Mouse (Mus musculus): ENCODE data around the gene Bpgm. TPM values are rescaled to one million over a fixed set of nuclear protein-coding genes. Genes with fewer than 3 reads are reported as not detected.

Gene Bpgm
- total RNA-seq (2014; fragmentation: Nextera tagmentation) (9.2 and 21.2 TPM in 2 replicates), total RNA-seq (2017) (17.1 and 26.4 TPM in 2 replicates)

DNA sequence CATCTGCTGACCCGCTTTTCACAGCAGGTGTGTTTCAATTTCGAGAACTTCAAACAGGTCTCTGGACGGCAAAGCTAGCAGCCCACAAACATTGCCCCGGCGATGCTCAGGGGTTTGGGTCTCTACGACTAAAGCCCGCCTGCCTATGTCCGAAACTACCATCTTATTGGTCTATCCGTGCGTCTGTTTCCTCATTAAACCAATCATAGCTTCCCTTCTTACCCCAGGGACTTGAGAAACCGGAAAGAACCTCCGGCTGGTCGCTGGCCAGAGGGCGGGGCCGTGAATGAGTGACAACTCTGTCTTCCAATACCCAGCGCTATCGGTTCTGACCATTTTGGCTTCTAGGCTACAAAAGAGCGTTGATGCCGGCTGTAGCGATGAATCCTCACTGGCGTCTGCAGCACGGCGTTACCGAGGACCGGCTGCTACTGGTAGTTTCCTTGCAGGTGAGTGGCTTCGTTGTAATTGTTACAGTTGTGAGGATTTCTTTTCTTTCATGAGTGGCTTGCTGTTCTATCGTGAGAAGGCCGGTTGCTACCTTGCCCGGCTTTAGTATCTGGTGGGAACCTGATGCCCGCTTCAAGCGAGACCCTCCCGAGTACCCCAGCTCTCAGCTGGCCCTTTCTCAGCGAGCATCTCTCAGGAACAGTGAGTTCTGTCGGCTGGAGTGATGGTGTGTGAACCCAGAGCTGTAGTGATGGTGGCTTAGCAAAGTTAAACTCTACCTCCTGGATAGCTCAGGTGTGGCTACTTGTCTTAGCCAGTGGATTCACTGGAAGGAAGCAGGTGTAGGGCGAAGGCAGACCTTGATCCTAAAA lies at the start of gene Bpgm:
Gene Bpgm, plus strand, starts transcription at position 234 of the 821 bp plus-strand sequence.
- ATAC-seq (replicated peaks; ENCODE audit: low FRiP score, low TSS enrichment, poor library complexity, severe bottlenecking), result peak; percentile 93

DNA sequence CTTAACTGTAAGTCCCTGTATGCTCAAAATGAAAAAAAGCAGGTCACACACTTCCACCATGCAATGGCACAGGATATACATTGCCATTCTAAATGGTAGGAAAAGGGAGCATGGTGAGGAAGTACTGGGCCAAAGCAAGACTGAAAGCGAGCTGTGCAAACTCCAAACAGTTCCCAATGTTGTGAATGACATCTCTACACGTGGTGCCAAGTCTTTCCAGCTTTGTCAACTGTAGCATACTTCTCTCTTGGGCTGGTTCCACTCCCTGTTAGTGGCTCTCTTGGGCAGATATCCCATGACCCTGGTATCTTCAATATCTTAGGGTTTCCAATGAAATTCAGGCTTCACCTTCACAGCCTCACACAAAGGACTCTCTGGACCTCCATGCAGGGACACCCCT lies 37.0 kb upstream of the Bpgm start:
- no peak for ATAC-seq (replicated peaks; ENCODE audit: low FRiP score, low TSS enrichment, poor library complexity, severe bottlenecking)

DNA sequence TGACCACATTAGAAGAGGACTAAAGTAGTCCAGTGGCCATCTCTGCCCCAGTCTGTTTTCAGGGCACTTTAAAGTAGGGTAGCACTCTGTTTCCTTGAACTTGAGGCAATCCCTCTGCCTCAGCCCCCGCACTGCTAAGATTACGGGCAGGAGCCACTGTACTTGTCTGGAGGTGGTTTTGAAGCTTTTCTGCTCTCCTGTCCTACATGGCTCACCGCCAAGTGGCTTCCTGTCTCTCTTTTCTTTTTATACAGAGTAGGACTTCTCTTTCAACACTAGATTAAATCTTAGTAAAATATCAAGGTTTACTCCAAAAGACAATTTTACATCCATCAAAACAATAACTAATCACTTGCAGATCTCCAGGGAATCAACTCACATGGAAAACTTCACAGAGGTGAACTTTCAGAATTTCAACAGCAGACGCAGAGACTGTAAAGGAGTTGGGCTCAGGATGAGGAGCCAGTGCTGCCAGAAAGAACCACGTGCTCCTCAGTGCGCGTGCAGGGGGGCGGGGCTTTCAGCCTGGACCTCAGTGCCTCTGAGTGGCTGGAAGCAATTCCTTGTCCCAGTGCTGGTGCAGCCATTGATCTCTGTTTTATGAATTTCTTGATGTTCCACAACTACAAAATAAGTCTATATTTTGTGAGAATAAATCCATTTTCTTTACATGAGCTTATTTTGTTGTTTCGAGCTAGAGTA lies 34.3 kb upstream of the Bpgm start:
- peak; percentile 50; the same call in 1 of the 2 replicates for ATAC-seq (replicated peaks; ENCODE audit: low FRiP score, low TSS enrichment, poor library complexity, severe bottlenecking)

DNA sequence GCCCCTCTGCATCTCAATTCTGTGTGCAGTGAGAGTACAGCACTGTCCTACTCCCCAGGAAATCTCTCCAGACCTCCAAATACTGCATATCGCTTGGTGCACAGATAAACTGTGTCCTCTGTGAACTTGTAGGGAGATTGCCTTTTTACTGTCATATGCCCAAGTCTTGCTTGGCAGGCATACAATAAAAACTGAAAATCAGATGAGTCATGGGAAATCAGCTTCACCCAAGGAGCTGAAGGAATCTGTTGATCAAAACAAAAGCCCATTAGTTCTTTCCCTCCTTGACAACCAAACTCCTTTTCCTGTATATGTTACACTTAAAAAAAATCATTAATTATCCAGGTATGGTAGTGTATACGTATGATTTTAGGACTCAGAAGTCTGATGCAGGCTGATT lies 32.2 kb upstream of the Bpgm start:
- ATAC-seq (replicated peaks; ENCODE audit: low FRiP score, low TSS enrichment, poor library complexity, severe bottlenecking), result no peak

DNA sequence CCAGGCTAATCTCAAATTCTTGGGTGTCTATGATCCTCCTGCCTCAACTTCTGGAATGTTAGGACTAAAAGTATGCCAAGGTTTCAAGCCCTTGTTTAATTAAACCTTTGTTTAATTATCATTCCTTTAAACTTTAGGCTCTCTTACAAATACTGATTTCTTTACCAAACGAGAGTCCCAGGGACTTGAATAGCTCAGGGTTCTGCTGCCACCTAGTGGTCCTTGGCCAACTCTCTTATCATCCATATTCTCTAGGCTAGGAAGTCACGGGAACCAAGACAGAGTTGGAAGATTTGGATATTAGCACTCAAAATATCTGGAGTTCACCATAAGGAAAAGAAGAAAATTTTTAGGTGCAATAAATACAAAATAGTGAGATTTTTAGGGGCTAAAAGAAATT lies 28.0 kb upstream of the Bpgm start:
- ATAC-seq (replicated peaks; ENCODE audit: low FRiP score, low TSS enrichment, poor library complexity, severe bottlenecking), result peak; percentile 87

DNA sequence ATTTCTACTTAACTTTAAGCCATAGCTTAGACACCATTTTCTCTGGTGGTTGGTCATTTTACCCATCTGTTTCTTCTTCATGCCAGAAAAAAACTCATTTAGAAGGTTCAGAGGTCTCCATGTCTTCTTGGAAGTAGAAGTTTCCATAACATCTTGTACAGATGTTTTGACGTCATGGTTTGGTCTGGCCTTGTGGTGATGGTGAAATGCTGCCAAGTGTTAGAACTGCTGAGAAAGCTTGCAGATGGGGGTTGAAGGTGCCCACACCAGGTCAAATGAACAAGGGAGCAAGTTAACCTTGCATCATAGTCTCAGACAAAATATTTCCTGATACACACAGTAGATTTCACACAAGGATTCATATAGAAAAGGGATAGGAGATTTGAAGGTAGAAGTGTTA lies 27.3 kb upstream of the Bpgm start:
- ATAC-seq (replicated peaks; ENCODE audit: low FRiP score, low TSS enrichment, poor library complexity, severe bottlenecking), result no peak

DNA sequence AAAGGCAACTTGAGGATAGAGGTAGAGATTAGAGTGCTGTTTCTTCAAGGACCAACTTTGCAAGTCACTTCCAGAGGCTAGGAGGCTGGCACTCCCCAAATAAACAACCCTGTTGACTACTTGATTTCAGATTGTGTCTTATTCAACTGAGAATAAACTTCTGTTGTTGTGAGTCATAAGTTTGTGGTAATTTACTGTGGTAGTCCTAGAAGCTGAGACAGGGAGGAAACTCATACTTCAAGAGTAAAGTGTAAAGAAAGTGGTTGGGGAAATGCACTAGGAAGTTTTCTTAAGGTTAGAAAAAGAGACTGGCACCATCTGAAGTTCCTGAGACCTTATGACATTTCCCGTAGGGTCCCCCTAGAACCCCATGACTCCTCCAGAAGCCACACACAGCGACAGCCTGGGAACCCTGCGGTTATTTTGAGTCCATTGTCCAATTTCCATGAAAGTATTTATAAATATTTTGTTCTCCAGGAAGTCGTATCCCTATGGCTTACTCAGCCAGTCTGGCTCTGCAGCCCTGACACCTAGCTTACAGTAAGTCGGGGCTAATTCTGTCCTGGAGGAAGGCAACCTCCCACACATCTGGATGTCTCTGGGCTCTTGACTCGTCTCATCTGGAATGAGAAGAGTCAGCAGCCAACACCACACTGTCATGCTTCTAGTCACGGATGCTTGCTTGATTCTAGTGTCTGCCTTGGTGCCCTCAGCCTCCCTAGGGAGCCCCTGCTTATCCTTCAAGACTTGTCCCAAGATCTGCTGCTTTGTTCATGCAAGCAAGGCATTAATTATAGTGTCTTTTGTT lies 22.8 kb upstream of the Bpgm start:
- ATAC-seq (replicated peaks; ENCODE audit: low FRiP score, low TSS enrichment, poor library complexity, severe bottlenecking), result no peak

DNA sequence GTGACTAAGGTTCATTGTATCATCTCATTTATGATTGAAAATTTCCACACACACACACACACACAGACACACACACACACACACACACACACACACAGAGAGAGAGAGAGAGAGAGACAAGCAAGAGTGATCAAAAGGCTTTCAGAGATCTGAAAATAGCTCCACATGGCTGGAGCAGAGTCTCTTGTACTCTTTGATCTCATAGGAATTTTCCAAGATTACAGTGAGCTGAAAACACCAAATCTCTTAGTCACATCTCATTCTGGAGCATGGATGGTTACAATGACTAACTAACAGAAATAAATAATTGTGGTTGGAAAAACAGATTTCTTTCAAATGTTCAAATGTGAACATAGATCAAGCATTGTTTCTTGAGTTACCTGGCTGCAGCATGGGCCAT lies 16.6 kb upstream of the Bpgm start:
- ATAC-seq (replicated peaks; ENCODE audit: low FRiP score, low TSS enrichment, poor library complexity, severe bottlenecking), result no peak

DNA sequence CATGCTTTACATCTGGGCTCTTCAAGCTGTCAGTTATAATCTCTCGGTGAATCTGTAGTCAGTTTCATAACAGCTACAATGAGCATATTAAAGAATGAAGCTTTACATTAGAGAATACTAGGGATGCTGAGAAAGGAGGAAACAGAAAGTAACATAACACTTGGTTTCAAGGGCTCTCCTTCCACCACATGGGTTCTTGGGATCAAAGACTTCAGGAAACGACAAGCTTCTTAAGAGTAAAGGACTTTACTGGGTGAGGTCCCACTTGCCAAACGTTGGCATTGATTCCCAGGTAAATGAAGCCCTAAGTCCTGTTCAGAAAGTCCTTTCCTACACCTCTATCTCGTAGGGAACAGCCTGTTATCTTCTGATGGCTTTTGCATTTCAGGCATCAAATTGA lies 15.4 kb upstream of the Bpgm start:
- no peak for ATAC-seq (replicated peaks; ENCODE audit: low FRiP score, low TSS enrichment, poor library complexity, severe bottlenecking)

DNA sequence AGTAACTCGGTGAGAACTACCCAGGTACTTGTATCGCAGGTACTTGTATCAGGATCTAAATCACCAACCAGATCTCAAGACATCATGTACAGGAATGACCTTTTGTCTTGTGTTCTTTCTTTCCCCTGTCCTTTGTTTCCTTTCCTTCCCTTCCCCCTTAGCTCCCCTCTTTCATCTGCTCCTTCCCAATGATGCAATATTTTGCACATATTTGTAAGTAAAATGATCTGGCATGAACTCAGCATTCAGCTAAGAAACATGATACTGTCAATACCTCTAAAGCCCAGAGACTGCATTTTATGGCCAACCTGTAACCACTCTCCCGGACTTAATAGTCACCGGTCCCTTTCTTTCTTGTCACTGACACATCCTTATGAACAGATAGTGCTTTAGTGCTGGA lies 12.4 kb upstream of the Bpgm start:
- ATAC-seq (replicated peaks; ENCODE audit: low FRiP score, low TSS enrichment, poor library complexity, severe bottlenecking), result no peak

DNA sequence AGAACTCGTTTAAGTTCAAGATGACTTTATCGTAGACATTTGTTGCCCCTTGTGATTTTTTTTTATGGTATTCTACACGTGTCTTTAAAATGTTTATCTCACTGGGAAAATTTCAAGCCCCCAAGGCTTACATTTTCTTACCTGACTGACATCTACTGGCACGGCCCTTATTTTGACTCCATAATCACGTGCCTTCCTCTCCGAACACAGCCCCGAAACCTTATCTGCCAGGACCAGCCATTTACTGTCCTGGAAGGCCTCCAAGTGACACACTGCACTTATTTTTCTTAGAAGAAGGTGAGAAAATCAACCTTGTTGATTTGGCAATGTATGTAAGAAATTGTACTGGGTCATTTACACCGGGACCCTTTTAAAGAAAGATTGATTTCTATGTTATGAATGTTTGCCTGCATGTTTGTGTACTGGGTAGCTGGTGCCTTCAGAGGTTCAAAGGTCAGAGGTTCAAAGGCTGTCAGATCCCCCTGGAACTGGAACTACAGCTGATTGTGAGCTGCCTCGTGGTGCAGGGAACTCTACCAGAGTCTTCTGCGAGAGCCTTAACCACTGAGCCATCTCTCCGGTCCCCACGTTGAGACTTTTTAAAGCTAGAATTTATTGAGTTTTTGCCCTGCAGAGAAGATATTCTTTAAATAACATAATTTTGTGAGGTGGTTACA lies 4.4 kb upstream of the Bpgm start:
- peak; percentile 64 for ATAC-seq (replicated peaks; ENCODE audit: low FRiP score, low TSS enrichment, poor library complexity, severe bottlenecking)

DNA sequence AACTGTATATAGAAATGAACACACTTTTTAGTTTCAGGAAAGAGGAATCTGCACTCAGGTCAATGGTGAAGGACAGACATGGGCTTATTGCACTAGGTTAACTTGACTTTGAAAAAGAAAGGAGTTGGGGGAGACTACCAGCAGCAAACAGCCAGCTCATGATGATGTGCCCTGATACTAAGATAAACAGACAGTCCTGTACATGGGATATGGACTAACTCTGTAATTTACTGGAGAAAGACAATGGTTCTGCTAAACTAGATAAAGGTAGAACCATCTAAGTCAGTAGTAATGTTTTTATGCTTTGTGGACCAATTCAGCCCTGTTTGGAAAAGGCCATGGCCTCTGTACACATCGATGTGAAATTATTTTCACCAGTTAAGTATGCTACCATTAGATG lies 2.7 kb upstream of the Bpgm start:
- ATAC-seq (replicated peaks; ENCODE audit: low FRiP score, low TSS enrichment, poor library complexity, severe bottlenecking), result peak; percentile 3; the same call in 1 of the 2 replicates

DNA sequence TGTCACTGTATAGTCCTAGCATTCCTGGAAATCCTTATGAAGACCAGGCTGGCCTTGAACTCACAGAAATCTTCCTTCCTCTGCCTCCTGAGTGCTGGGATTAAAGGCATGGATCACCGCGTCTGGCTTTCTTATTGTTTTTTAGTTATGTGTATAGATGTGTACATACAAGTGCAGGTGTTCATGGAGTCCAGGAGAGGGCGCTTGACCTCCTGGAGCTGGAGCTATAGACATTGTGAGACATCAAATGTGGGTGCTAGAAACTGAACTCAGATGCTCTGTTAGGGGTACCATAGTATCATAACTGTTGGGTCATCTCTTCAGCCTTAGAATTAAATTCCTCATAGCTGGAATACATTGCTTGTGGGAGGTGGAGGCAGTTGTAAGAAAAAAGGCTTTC lies 2.0 kb upstream of the Bpgm start:
- ATAC-seq (replicated peaks; ENCODE audit: low FRiP score, low TSS enrichment, poor library complexity, severe bottlenecking), result no peak

DNA sequence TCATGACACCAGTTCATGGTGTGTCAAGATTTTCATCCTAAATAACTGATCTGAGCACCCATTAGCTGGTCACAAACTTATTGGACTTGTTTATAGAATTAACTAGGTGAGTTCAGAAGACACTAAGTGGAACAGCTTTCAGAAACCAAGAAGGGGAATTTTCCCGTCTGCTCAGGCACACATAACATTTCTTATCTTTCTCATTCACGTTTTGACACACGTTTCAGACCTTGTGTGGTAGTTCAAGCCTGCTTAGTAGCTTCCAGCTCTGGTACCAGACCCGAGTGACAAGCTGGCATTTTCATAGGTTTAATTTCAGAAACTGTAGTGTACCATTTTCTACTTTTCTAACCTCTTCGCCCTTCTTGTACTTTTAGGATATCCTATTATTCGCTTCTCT lies 616 bp upstream of the Bpgm start:
- ATAC-seq (replicated peaks; ENCODE audit: low FRiP score, low TSS enrichment, poor library complexity, severe bottlenecking), result no peak

DNA sequence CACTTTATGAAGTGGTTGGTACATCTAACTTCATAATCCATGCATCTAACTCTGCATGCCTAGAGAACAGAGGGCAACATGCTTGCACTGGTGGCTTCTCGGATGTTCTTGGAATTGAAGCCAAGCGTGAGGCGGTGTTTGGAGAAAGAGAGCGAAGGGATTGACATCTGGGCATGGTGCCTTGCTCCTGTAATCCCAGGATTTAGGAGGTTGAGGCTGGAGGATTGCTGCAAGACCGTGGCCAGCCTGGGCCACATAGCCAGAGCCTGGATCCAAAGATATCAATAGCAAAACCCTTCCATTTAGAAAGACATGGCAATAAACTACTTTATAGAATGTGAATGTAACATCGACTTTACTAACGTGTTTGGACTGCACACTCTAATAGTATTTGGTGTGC lies 2.0 kb downstream of the Bpgm start:
- ATAC-seq (replicated peaks; ENCODE audit: low FRiP score, low TSS enrichment, poor library complexity, severe bottlenecking), result no peak

DNA sequence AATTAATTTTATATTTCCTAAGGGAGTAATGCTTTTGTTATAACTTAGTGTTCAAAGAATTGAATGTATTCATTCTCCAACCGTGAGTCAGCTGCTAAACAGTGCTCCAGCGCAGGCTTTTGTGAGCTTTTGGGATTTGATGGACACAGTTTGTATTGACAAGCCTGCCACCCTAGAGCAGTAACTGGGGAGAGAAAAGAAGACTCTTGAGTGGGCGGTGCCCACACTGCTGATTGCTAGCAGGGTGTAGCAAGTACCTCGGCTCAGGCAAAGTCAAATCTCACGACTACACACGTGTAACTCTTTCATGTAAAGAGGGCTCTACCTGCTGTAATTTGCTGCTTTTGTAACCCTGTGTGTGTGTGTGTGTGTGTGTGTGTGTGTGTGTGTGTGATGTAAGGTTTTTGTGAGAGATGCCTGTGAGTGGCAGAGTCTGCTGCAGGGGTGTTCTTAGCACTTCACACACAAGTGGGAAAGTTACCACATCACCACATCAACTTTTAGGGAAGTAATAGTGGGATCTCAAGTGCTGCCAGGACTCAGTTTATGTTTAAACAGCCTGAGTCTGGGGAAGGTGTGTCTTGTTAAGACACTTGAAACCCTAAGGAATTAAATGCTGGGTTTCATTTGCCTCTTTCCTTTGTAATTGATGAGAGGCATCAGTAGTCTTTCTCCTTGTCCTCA lies 2.8 kb downstream of the Bpgm start:
- no peak for ATAC-seq (replicated peaks; ENCODE audit: low FRiP score, low TSS enrichment, poor library complexity, severe bottlenecking)

DNA sequence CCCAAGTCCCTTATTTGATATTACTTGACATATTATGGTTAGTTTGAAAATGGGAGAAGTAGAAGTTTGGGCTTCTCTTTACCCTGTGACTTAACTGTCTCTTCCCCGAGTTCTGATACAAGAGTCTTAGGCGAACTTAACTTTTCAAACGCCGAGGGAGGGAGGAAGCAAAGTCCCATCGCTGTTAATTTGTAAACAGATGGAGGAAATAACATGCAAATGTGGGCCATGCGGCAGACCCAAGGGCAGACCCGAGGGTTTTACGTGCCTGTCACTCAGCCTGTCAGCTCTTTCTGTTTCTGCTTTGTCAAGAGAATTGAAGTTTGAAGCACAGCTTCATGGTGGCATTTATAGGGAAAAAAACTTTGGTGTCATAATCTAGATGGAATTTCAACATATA lies 3.5 kb downstream of the Bpgm start:
- ATAC-seq (replicated peaks; ENCODE audit: low FRiP score, low TSS enrichment, poor library complexity, severe bottlenecking), result no peak

DNA sequence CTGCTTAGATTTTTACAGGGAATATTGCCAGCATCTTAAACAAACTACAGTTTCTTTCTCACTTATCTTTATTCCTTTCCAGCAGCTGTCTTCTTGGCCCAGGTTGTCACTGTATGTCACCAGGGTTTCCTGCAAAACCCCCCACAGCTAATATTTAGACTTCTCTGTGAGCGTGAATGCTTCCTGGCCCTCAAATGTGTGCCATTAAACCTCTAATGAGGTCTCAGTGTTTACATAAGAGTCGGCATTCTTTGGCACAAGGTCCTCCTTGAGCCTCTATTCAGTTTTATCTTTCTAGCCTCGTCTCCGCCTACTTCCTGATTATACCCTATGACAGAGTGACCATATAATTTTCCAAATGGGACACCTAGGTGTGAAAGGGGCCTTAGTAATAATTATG lies 4.7 kb downstream of the Bpgm start:
- 0 out of 2 replicates have a peak, but pooled peaks have one; percentile 6 for ATAC-seq (replicated peaks; ENCODE audit: low FRiP score, low TSS enrichment, poor library complexity, severe bottlenecking)

DNA sequence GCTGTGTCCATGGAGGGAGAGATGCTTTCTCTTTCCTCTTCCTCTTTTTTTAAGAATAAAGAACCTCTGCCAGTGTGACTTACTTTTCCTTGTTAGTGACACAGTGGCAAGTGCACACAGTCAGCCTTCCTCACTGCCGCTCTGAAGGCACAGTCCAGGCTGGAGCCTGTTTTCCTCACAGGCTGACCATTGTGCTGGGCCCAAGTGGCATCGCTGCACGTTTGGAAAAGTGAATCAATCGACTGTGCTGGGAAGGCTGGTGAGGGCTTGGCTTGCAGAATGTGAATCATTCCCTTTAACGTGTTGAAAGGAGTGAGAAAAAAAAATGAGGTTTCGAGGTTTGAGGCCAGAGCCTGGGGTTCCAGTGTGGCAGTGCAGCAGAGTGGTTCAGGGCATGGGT lies 5.3 kb downstream of the Bpgm start:
- no peak for ATAC-seq (replicated peaks; ENCODE audit: low FRiP score, low TSS enrichment, poor library complexity, severe bottlenecking)

Measured in megakaryocyte-erythroid progenitor cell, adult 5-6 weeks (primary cell).